Mouse (Mus musculus) heart, embryonic 16.5 days (tissue): ENCODE measurements around the gene Nup50. TPM values are rescaled to one million over a fixed set of nuclear protein-coding genes. Genes with fewer than 3 reads are reported as not detected.
A peak's percentile ranks its signal among the peaks of the same experiment; 100 is the strongest.

Experiments
- microRNA-seq: library from miRNA; unstranded; fragments of <30 nt; microRNA quantifications from one replicate; pipeline ENCODE4, GENCODE M21; 2017
- polyA plus RNA-seq: library from polyadenylated mRNA; unstranded; fragments of >200 nt; fragmentation: Nextera tagmentation; extraction: Ambion mirVana; gene quantifications from 2 replicates; pipeline ENCODE4 v1.2.1, GENCODE M21; 2015

Nup50 gene
- polyA plus RNA-seq, 1 experiment from 2014 or later: 20.6 TPM

Small RNA genes within 50 kb of the gene (microRNA-seq; reads per million reads assigned to microRNA genes)
- 12.8 reads per million, percentile 30 among the genes with 10 or more reads in this experiment for gene Mir1249

Other genes with a start within 250 kb of the Nup50 start
- 7.4 and 10.1 TPM in 2 replicates for gene Arhgap8, start 203.4 kb upstream of the Nup50 start, polyA plus RNA-seq
- 0.05 and 0.55 TPM in 2 replicates for gene Phf21b, start 67.4 kb upstream of the Nup50 start, polyA plus RNA-seq
- 0.52 and 0.56 TPM in 2 replicates for gene Gm29666, start 3.4 kb upstream of the Nup50 start, polyA plus RNA-seq
- 4.3 and 4.4 TPM in 2 replicates for gene 5031439G07Rik, start 65.1 kb downstream of the Nup50 start, polyA plus RNA-seq
- gene Upk3a, start 93.7 kb downstream of the Nup50 start, polyA plus RNA-seq: 0.47 and 2.7 TPM in 2 replicates
- gene Fam118a, start 105.5 kb downstream of the Nup50 start, polyA plus RNA-seq: 17.0 and 18.2 TPM in 2 replicates
- gene Smc1b, start 208.6 kb downstream of the Nup50 start, polyA plus RNA-seq: 0.07 and 0.08 TPM in 2 replicates
- 0.20 and 0.29 TPM in 2 replicates for gene Ribc2, start 208.7 kb downstream of the Nup50 start, polyA plus RNA-seq